Mouse (Mus musculus) mouse embryonic stem cell (cell line): Measurements from ENCODE around the gene Tm4sf5.

Experiments used
- in situ Hi-C, 2 experiments: fragments of 300-500 bp; cut with MboI; formaldehyde crosslinking; loops; 1 replicate in 1 of 2; 3 replicates in 1 of 2; pipeline ENCODE4 v1.14.3; 2019 to 2020; ENCODE audit warnings: low sequenced_read_pairs in 2 of 2, low pct_unique_long_range_greater_than_20kb in 1 of 2, mixed read lengths in 1 of 2; ENCODE audit not compliant: unreplicated experiment in 1 of 2

The Tm4sf5 gene

DNA sequence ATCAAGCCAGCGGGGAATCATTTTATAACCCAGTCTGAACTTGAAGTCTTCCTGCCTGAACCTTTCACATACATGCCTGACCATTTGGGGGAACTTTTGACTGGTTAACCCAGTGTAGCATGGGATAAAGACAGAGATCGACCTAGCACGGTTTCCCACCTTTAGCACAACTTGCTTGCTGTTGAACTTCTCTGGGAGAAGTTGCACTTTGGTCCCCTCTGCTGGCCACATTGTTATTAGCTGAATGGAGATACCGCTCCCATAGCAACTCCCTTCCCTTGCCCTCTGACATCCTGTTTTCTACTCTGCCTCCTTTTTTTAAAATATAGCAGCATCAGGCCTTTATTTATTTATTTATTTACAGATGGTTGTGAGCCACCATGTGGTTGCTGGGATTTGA is 1.3 kb downstream of the Tm4sf5 start:
- in situ Hi-C loops, result loop anchor here in 1 of 2 experiments (10.0 kb wide), 2 partner anchors 182 to 248 kb away; partner anchors contain the start of gene Alox12e

DNA sequence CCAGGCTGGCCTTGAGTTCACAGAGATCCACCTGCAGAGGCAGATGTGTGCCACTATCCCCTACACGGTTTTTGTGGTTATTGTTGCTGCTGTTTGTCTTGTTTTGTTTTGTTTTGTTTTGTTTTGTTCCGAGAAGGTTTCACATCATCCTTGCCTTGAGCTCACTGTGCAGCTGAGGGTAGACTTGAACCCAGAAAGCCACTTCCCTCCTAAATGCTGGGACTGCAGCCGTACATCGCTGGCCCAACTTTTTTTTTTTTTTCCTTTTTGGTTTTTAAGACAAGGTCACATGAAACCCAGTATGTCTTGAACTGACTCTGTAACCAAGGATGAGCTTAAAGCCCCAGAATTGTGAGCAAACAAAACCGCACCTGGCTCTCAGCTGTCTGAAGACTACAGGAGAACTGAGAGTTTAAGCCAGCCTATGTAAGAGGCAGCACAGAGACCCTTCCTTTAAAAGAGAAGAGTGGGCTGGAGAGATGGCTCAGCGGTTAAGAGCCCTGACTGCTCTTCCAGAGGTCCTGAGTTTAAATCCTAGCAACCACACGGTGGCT is 2.0 kb downstream of the Tm4sf5 start:
- in situ Hi-C loops, result loop anchor here in 1 of 2 experiments (10.0 kb wide), 2 partner anchors 182 to 248 kb away; partner anchors contain the start of gene Alox12e

DNA sequence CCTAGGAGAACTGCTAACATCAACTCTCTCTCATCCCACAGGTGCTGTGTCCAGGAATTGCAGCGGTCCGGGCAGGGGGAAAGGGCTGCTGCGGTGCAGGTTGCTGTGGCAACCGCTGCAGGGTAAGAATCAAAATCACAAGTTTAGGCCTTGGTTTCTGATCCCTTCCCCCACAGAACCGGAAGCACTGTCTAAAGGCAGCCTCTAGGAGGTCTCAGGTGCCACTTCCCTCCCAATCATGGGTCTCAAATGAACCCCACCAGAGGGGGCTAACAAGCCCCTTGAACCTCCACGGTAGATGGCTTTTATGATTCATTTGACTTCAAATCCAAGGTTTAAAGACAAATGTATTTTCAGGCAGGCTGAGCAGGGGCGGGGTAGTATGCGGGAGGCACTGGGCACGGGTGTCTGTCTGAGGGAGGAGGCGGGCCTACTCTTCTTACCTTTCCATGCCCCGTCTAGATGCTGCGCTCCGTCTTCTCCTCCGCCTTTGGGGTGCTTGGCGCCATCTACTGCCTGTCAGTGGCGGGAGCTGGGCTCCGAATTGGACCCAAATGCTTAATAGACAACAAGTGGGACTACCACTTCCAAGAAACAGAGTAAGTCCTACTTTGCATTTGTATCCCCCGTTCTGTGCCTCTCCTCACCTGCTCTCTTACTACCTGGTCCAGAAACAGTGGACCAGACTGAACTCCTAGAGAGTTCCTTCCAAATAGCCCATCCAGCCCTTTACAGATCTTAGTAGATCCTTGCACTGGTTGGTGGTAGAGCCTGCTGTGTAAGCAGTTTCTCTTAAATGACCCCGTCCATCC is 4.9 kb downstream of the Tm4sf5 start:
- in situ Hi-C loops, result loop anchor here in 1 of 2 experiments (10.0 kb wide), 2 partner anchors 185 to 245 kb away; partner anchors contain the start of gene Alox12e

DNA sequence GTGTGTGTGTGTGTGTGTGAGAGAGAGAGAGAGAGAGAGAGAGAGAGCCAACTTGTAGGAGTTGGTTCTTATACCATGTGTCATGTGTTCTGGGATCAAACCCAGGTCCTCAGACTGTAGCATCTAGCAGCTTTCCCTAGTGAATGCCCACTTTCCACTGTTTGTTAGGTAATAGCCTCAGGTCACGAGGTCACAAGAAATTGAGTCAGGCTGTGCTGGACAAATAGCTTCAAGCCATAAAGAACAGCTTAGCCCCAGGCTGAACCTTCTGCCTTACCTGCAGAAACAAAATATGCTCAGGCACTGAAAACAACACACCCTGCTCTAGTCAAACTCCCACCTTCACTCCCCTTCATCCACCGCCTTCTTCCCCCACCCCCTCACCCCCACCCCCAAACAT is 6.2 kb downstream of the Tm4sf5 start:
- in situ Hi-C loops, result no loop called here

DNA sequence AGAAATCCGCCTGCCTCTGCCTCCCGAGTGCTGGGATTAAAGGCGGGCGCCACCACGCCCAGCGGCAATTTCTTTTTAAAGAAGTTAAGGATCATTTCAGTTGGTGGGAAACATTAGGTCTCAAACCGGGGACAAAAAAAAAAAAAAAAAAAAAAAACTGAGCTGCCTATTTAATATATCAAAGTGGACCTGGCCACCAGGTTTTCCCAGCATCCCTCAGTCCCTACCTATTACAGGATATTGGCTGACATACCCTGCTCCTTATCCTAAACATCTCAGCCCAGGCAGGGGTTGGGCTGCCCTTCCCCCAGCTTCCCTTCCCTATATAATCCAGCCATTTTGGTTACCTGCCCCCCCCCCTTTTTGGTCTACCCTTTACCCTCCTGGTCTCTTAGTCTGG is 6.8 kb downstream of the Tm4sf5 start:
- in situ Hi-C loops, result no loop called here

DNA sequence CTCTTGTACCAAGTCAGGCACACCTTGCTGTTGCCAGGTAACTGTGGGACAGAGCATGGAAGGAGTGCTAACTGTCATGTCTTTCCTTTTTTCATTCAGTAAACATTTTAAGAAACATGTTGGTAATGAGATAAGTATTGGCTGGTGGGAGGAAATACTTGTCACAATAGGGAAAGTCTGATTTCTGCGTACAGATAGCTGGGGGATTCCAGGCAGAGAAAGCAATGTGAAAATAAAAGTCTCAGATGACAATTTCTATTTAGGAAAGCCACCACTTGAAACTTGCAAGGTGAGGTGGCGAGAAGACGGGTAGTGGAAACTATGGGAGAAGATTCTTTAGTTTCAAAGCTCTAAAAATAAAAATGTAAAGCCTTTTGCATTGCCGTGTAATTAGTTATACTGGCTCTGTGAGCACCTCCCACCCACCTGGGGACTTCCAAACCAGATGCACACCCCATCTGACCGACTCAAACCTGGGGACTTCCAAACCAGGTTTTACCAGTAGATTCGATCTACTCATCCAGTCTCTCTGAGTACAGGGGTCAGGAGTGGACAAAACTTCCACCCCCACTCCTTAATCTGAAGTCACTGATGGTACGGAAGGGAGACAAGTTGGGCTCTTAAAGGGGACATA is 7.8 kb downstream of the Tm4sf5 start:
- in situ Hi-C loops, result no loop called here

DNA sequence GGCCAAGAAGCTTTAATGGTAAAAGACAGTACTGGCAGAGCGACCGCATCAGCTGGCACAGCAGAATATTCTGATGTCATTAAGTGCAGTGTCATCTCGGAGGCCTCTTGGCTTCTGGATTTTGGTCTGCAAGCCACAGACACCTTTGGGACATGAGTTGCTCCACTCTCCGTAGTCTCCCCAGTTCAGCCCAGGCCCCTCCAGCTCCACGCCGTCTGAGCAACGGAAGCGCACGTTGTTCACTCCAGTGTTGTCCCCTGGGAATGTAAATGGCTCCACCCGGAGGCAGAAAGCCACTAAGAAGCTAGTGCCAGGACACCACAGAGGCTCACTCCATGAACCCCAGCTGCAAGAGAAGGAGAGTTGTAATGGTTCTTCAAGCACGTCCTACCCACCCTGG is 8.5 kb downstream of the Tm4sf5 start:
- in situ Hi-C loops, result no loop called here

DNA sequence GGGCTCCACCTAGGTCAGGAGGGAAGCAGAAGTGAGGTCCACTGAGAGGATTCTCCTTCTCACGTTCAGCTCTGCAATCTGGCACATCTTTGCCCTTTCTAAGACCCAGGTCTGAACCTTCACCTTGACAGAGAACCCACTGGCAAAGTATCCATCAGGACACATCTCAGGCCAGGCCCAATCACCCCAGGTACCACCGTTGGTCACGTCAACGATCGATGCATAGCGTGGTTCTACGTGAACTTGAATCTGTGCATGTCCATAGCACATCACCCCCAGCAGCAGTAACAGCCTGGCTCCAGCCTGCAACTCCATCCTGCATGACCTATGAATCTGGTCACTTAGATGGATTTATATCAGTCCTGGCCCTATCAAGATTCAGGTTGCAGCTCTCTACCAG is 9.2 kb downstream of the Tm4sf5 start, which contains the start of gene Vmo1:
Gene Vmo1, minus strand, starts transcription at position 329 of the 400 bp plus-strand sequence.
- in situ Hi-C loops, result no loop called here

DNA sequence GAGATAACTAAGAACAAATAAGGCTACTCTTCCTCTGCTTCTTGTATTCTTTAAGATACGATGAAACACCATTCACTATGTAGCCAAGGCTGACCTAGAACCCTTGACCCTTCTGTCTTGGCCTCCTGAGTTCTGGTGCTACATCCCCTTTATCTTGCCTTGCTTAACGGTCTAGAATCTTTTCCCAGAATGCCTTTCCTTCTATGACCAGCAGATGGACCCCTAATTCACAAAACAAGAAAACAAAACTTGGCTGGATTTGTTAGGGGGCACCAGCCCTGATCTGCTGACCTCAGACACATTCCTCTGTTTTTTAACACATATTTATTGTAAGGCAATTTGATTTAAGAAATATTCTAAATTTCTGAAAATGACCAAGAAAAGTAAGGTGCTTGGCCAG is 11.3 kb downstream of the Tm4sf5 start:
- in situ Hi-C loops, result no loop called here

DNA sequence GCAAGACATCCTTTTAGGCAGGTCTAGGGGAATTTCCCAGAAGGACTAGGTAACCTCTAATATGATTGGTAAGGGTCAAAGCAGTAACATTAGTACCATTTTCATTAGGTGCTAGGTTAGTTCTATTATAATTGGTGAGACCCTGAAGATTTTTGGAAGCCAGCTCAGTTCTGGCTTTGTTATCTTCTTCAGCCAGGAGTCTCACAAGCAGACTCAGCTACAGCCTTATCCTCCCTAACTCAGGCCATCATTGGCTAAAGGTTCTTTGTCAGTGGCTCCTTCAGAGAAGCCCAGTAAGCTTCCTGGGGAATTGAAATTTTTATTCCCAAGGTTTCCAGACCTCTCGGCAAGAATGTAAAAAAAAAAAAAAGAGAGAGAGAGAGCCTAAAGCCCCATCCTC is 13.4 kb downstream of the Tm4sf5 start:
- in situ Hi-C loops, result no loop called here

DNA sequence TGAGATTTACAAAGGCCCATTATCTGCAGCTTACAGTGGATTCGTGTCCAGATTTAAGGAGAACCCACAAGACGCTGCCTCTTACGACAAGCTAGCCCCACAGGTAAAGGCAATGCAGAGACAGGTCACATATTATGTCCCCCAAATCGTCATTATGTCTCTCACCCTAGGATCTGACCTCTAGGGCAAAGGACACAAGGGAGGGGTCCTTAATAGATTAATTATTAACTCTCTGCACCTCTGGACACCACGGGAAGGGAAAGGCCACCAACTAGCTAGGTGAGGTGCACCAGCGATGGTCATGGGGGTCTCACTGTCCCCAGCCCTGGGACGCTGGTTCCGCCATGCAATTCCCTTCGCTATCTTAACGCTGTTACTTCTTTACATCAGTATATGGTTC is 13.9 kb downstream of the Tm4sf5 start, which contains the start of gene Gltpd2:
Gene Gltpd2, plus strand, starts transcription at position 274 of the 400 bp plus-strand sequence.
- in situ Hi-C loops, result no loop called here

DNA sequence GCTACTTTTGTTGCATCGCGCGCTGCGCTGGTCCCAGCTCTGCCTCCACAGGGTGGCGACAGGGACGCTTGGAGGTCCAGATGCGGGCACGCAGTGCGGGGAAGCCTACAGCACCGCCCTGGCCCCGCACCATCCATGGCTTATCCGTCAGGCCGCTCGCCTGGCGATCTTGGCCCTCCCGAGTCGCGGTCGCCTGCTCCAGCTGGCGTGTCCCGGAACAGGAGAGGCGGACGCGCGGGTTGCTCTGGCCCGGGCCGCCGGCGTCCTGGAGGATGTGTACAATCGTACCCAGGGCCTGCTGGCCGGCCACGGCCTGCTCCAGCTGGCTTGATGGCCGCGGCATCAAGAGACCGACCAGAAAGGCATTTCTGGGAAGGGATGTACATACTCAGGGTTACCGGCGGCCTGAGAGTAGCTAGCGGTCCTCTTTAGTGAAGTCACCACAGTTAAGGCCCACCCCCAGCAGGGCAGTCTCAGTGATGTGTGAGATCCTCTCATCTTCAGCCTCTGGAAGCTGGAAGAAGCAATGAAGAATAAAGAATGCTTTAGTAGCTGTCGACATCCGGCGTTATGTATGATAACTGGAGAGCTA is 15.2 kb downstream of the Tm4sf5 start:
- in situ Hi-C loops, result loop anchor here in 1 of 2 experiments (10.0 kb wide), 1 partner anchor 95 kb away; the partner anchor contains the start of genes 4930544D05Rik and Chrne

DNA sequence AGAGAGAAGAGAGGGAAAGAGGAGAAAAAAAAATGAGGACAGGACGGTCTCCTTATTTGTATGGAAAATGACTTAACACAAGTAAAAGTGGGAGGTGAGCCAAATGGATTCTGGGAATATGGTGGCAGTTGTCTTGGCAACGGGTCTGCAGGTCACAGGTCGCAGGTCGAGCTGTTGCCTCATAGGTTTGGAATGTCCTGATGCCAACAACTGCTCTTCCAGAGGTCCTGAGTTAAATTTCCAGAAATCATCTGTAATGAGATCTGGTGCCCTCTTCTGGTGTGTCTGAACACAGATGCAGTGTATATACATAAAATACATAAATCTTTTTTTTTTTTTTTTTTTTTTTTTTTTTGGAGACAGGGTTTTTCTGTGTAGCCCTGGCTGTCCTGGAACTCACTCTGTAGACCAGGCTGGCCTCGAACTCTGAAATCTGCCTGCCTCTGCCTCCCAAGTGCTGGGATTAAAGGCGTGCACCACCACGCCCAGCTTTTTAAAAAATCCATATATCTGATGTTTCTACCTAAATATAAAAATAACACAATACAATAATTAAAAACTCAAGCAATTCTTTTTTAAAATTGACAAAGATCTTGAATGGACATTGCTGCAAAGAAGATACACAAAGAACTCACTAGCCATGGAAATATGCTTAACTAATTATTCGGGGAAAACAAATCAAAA is 18.4 kb downstream of the Tm4sf5 start:
- in situ Hi-C loops, result loop anchor here in 1 of 2 experiments (10.0 kb wide), 1 partner anchor 91 kb away; the partner anchor contains the start of genes 4930544D05Rik and Chrne

DNA sequence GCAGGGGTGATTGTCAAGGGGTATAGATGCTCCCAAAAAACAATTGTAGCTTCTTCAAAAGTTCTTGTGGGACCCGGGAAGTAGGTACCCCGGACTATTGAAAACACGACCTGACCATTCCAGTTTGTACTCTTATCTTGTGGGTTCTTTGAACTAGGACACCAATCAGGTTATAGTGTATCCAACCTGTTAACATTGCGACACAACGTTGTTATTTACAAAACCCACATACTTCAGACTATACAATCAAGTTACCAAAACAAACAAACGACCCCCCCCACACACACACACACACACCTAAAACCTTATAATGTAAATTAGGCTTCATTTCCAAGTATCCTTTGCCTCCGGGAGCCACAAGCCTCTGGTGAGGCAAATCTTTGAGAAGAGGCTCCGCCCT is 19.7 kb downstream of the Tm4sf5 start:
- in situ Hi-C loops, result loop anchor here (5.0 to 10.0 kb wide), 2 partner anchors 90 to 93 kb away; partner anchors contain the start of genes 4930544D05Rik (in 2 of the 2) and Chrne (in 2 of the 2)

DNA sequence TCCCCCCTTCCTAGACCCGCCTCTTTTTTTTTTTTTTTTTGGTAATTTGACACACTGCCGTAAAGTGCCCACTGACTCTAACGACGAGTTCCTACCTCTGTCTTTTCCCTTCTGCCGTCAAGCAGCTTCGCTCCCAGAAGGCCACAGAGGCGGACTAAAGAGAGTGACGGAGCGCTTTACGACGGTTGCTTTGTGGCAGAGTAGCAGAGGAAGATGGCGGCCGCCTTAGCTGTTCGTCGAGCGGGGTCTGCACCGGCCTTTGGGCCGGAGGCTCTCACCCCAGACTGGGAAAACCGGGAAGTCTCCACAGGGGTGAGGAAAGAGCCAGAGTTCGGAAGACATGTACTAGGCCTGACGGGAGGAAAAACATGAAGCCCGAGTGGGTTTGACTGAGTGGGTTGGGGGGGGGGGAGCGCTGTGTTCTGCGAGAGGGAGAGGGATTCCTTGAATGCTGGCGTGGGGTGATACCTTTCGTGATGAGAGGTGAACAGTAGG is 20.2 kb downstream of the Tm4sf5 start, which contains the start of gene Psmb6:
Gene Psmb6, plus strand, starts transcription at position 184 of the 495 bp plus-strand sequence.
- in situ Hi-C loops, result loop anchor here (5.0 to 10.0 kb wide), 2 partner anchors 90 to 92 kb away; partner anchors contain the start of genes 4930544D05Rik (in 2 of the 2) and Chrne (in 2 of the 2)

DNA sequence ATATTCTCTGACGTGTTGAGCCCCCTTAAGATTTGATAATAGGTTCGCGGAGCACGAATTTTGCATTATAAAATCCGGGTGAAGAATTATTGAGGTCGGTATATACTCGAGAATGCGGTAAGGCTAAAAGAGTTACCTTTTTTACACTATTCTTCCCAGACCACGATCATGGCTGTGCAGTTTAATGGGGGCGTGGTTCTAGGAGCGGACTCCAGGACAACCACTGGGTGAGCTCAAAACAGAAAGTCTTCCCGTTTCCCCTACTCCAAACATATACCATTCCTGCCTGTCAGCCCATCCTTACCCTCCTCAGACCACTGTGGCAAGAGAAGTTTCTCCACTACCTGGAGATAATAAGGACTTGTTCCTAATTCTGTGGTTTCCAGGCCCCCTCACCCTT is 20.7 kb downstream of the Tm4sf5 start:
- in situ Hi-C loops, result loop anchor here (5.0 to 10.0 kb wide), 2 partner anchors 89 to 92 kb away; partner anchors contain the start of genes 4930544D05Rik (in 2 of the 2) and Chrne (in 2 of the 2)

DNA sequence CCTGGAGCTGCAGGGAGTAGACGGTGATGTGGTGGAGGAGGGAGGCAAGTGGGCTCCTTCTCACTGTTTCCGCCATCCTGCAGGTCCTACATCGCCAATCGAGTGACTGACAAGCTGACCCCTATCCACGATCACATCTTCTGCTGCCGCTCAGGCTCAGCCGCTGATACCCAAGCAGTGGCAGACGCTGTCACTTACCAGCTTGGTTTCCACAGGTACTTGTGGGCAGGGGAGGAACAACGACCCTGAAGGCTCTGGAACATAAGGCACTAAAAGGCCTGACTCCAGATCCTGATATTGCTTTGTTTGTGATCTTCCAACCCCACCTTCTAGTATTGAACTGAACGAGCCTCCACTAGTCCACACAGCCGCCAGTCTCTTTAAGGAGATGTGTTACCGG is 21.2 kb downstream of the Tm4sf5 start:
- in situ Hi-C loops, result loop anchor here (5.0 to 10.0 kb wide), 2 partner anchors 89 to 91 kb away; partner anchors contain the start of genes 4930544D05Rik (in 2 of the 2) and Chrne (in 2 of the 2)
